Mouse (Mus musculus) left cerebral cortex, postnatal 25 days (tissue): ENCODE data around the gene Mettl13. TPM values are rescaled to one million over a fixed set of nuclear protein-coding genes. Genes with fewer than 3 reads are reported as not detected.

Experiments
- DNase-seq, 2 experiments: peaks; one replicate each; pipeline ENCODE4 v3.0.0; 2022; ENCODE audit warnings: low spot score in 2 of 2, mixed read lengths in 1 of 2
- intact Hi-C: fragments of 180-260 bp; cut with DNase I; formaldehyde crosslinking; loops from one replicate; pipeline ENCODE4 v1.15.1; 2025
- total RNA-seq, 2 experiments: library from RNA; stranded (reverse); gene quantifications; 2 replicates each; pipeline ENCODE4 v1.2.3; 2021

Mettl13 gene
- total RNA-seq, result 10 to 100 TPM; 10.5 to 10.7 TPM

DNA sequence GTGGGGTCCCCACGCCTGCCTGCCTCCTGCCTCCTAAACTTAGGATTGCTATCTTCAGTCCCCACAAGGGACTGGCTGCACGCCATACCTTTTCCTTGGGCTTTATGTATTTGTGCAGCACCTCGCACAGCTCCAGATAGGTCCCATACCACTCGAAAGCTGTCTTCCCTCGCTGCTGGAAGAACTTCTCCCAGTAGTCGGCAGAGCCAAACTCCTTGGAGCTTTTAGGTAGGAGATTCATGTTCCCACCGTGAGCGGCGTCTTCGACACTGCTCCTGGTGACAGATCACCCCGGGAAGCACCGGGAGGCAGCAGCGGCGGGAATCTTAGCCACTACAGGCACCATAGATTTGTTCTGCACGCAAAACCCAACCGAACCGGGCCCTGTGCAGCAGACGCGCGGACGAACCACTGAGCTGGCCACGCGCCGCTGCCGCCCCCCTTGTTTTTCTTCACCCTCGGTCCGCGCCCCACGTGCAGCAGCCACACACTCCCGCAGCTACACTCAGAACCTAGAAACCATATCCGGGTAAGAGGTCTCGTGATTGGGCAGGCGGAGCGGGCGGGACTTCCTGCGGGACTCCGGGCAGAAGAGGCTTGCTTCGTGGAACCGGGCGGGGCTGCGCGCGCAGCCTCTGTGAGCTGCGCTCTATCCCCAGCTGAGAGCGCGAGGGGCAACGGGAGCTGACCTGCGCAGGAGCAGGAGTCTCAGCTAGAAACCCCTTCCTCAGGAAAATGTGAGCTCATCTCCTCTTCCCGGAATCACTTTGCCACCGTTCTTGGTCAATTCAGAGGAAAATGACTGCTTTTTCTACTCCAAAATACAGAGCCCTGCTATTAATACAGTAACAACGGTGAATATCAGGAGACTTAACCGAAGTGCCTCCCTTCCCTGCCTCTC is at the start of gene Mettl13:
TSS of gene Mettl13 (minus strand) at position 536 of the 901 bp plus-strand sequence.
- peak; percentile 88 to 95 for DNase-seq
- intact Hi-C loops, result loop anchor here (1.0 to 5.0 kb wide), 4 partner anchors 22 to 192 kb away; partner anchors contain the start of genes Dnm3 and Vamp4

DNA sequence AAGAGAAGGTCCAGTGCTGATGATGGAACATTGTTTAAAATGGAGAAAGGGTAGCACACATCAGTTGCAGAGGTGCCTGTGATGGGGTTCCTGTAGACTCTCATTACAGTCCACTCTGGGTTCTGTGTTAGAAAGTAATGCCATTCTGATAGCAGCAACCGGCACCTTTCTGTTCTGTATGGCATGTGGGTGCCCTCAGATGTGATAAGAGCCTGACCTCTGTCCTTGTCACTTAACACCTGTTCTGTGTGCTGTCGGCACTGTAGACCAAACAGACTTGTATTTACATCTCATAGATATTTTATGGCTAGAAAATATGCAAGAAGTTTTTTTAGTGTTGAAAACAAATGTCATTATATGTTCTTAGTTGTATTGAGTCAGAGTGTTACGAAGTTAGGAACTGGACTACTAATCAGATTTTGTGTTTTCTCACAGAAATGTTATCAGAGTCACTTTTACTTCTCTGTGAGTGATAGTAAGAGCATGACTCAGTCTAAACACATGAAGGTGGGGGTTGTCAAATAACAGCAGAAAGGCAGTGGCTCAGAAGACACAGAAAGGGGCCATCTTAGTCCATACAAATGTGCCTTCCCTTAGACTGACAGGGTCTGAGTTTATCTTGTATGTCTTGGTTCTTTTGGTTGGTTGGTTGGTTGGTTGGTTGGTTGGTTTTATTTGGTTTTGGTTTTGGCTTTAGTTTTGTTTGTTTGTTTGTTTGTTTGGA is 49.2 kb upstream of the Mettl13 start:
- intact Hi-C loops, result no loop called here

DNA sequence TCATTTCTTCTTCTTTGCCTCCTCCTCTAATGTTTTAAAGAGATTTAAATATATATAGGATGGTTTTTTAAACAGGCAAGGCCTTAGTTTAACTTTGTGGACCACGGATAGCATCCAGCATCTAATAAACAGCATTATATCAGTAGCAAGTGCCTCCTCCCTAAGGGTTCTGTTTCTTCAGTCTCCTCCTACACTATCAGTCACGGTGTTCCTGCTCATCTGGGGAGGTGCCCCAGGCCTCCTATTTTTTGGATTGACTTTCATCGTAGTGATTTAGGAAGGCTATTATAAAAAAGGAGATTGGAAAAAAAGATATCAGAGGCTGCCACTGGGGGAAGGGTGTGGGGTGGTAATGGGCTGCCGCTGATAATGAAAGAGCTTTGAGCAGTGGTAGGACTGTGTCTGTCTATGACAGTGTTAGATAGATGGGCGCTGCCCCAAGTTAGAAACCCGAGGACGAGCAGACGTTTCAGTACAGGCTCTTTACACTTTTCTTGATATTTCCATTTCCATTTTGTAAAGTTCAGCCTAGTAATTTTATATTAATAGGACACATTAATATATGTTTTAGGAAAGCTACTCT is 42.2 kb upstream of the Mettl13 start:
- intact Hi-C loops, result no loop called here
- DNase-seq, result no peak

More for the DNA sequence above, 49.2 kb upstream of the Mettl13 start:
- no peak for DNase-seq

DNA sequence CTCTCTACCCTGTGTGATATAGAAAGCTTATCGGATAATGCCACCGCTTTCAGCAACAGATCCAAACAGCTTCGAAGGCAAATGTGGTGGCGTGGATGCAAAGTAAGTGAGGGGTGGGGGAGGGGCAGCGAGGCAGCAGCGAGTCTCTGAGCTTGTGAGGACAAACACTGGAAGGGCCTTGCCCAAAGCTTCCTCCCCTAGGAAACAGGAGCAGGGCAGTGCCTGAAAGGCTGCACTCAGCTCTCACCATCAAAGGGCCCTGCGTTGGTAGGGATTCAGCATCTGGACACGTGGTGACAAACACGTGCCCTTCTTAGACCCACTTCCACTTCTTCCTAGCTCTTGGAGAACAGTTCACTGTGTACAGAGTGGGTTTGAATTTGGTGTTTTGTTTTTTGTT is 41.1 kb upstream of the Mettl13 start:
- intact Hi-C loops, result loop anchor here (5.0 kb wide), 1 partner anchor 42 kb away; the partner anchor contains the start of gene Mettl13
- DNase-seq, result peak; percentile 16 to 27

DNA sequence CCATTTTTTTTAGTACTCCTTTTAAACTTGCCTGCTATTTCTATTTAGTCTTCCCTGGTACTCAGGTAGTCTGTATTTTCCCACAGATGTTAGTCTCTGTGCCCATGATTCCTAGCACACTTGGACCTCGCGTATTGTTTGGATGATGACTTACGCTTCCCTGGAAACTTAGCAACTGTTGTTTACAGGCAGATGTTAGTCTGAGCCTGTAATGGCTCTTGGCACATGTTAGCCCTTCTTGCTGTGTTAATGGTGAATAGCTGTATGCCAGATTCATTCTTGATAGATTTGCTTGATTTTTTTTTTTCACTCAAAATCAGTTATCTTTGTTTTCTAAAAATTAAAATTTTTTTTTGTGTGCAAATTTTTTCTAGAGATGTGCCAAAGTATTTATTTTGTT is 40.3 kb upstream of the Mettl13 start:
- intact Hi-C loops, result loop anchor here (5.0 kb wide), 1 partner anchor 41 kb away; the partner anchor contains the start of gene Mettl13
- no peak for DNase-seq

DNA sequence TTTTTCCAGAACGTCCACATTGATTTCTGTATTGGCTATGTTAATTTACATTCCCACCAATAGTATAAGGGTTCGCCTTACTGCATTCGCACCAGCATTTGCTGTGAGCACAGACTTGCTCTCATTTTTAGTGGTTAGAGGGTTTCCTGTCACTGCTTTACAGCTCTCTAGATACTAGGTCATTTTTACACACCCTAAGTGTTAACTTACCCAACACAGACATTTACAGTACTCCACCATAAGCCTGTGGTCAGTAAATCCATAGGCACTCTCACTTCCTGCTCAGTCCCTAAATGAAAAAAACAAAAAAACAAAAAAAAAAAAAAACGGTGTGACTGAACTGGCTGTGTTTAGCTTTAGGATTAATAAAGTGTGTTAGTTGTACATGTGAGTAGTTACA is 37.9 kb upstream of the Mettl13 start:
- intact Hi-C loops, result loop anchor here (5.0 kb wide), 1 partner anchor 39 kb away; the partner anchor contains the start of gene Mettl13

DNA sequence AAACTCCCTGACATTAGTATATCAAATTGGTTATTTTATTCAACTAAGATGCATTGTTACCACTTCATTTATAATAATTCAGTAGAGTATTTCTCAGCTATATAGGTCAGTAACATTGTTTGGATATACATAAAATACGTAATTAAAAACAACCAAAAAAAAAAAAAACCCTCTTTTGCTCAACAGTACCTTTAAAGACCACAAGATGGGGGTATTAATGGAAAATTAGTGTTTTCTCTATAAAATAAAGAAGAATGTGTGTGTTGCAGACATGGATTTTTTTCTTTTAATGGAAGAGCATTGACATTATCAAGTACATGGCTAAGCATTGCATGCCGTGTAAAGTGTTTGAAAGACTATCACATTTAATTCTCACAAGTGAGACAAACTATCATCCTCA is 34.5 kb upstream of the Mettl13 start:
- no peak for DNase-seq
- intact Hi-C loops, result no loop called here

More for the DNA sequence above, 37.9 kb upstream of the Mettl13 start:
- no peak for DNase-seq

DNA sequence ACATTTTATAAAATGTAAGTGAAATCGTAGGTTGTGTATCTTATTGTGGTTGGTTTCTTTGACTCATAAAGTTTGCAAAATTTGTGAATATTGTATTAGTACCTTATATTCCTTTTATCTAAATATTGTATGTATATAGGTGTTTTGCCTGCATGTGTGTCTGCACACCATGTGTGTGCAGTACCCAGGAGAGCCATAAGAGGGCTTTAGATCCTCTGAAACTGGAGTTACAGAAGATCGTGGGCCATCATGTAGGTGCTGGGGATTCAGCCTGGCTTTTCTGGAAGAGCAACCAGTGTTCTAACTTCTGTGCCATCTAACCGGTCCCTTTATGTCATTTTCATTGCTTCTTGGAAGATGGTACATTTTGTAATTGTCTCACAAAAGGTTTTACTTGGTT is 26.7 kb upstream of the Mettl13 start:
- DNase-seq, result no peak
- intact Hi-C loops, result no loop called here

DNA sequence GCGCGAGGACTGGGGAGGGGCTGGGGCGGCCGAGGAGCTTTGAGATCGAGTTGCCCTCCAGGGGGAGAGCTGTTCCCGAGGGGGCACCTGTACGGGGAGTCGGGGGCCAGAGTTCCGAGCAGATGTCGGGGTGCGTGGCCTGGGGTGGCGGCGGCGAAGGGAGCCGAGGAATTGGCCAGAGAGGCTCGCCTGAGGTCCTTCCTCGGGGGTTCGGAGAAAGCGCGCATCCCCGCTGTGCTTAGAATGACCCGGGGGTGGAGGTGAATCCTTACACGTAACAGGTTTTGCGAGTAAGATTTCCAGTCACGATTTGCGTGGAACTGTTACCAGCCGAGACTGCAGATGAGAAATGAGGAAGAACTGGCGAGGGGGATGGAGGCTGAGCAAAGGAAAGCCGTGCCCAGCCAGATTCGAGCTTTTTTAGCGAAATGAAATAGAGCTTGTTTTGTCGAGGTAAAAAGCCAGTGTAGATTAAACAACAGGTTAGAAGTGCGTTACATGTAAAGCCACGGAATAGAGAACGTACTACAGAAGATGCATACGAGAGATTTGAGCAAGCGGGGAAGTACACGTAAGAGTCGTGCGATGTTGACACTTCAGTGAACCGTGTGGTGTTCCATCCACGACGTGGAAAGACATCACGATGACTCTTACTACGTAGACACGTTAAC is 22.7 kb upstream of the Mettl13 start:
- DNase-seq, result peak; percentile 71 to 88
- intact Hi-C loops, result loop anchor here (1.0 kb wide), 1 partner anchor 23 kb away; the partner anchor contains the start of gene Mettl13

DNA sequence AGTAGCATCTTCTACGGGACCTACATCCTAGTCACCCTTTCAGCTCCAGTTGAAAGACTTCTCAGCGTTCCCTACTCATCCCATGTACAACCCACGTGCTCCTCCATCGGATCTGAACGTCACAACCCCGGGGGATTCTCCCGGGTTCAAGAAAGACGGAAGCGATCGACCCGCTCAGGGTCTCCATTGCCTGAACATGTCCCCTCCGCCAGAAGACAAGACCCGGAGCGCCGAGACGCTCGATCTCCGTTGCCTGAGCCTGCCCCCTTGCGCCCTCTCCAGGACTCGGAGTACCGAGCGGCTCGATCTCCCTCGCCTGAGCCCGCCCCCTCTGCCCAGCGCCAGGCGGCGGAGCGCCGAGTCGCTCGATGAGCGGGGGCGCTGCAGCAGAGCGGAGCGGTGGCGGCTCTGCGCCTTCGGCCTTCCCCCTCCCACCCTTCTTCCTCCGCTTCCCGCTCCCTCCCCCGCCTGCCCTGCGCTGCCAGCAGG is 22.0 kb upstream of the Mettl13 start, which contains the start of gene Vamp4:
TSS of gene Vamp4 (plus strand) at position 256 of the 489 bp plus-strand sequence.
- intact Hi-C loops, result loop anchor here (1.0 kb wide), 1 partner anchor 22 kb away; the partner anchor contains the start of gene Mettl13
- peak; percentile 92 for DNase-seq

DNA sequence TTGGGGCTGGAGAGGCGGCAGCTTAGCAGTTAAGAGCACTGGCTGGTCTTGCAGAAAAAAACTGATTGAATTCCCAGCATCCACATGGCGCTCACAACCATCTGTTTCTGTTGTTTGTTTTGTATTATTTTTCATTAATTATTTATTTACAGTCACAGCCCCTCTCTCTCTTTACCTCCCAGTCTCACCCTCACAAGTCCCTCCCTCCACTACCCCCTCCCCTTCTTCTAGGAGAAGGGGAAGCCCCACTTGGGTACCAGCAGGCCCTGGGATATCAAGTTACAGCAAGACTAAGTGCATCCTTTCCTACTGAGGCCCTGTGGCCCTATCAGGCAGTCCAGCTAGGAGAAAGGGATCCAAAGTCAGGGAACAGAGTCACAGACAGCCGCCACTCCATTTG is 19.0 kb upstream of the Mettl13 start:
- intact Hi-C loops, result no loop called here

DNA sequence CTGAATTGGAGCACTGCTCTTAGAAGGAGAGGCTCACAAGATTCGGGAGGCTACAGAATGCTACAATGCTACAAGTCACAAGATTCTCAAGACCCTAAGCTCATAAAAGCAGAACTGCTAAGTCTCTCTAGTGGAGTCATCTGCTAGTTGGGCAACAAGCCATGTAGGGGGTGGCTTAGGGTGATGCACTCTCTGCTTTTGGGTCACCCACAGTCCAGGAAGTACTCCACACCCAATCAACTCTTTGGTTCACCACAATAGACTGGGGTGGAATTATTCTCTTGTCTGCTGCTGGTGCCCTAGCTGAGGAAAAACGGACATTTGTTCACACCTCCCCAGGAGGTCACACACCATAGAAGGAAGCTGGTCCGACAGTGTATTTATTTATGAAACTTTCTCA is 16.6 kb upstream of the Mettl13 start:
- DNase-seq, result no peak
- intact Hi-C loops, result no loop called here

More for the DNA sequence above, 19.0 kb upstream of the Mettl13 start:
- no peak for DNase-seq

DNA sequence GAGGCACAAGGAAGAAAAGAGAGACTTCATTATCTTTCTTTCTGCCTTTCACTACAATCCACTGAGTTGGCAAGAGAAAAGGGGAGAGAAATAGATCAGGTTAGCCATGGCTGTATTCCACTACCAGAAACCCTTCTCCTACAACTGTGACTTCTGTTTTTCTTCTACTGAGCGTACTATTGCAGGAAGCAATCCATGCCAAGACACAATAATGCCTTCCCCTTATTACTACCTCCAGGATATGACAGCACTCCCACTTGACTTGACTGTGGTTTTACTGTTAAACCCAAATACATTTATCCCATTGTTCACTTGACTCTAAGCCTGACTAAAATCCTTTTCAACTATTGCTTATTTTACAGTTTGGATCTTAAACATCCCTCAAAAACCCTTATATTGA is 14.9 kb upstream of the Mettl13 start:
- intact Hi-C loops, result no loop called here
- DNase-seq, result no peak

DNA sequence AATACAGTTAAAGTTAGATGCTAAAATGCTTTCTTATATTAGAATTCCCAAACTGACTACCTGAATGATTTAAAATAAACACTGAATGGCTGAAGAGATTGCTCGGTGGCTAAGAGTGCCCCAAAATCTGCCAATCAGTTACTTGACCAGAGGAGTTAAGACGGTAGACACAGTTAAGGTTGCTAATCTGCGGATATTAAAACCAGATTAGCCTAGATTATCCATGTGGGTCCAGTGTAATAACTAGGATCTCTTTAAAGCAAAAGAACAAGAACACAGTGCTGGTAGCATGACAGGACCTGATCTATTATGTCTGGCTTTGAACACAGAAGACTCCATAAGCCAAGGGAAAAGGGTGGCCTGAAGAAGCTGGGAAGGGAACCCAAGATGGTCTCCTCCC is 5.8 kb upstream of the Mettl13 start:
- DNase-seq, result no peak
- intact Hi-C loops, result no loop called here

DNA sequence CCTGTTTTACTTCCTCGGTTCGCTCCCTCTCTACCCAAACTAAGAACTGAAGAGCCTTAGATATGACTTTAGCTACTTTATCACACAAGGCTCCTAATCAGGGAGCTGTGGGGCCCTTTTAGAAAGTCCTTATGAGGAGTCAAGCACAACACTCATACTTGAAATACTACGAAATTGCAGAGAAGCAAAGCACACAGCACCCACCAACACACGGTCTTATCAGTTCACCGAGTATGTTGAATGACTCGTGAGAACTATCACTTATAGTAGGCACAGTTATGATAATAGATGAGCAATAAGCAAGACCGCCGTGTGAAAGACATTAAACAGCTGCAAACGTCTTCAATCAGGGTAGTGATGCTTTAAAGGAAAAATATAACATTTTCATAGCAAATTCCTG is 4.6 kb upstream of the Mettl13 start:
- DNase-seq, result no peak

DNA sequence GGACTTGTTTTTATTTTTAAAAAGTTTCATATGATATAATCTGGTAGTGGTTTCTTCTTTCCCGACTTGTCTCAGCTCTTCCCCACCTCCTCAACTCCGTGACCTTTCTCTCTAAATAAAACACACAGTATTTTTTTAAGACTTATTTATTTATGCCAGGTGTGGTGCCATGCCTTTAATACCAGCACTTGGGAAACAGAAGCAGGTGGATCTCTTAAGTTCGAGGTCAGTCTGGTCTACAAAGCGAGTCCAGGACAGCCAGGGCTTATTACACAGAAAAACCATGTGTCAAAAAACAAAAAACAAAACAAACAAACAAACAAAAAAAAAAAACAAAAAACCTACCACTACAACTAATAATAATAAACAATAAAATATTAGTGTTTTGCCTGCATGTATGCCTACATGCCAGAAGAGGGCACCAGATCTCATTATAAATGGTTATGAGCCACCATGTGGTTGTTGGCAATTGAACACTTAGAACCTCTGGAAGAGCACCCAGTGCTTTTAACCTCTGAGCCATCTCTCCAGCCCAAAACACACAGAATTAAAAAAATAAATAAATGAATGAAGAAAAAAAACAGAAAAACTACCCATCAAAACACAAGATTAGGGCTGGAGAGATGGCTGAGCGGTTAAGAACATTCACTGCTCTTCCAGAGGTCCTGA is 1.4 kb upstream of the Mettl13 start:
- intact Hi-C loops, result loop anchor here (1.0 to 5.0 kb wide), 3 partner anchors 38 to 116 kb away; partner anchors contain the start of gene Dnm3
- no peak for DNase-seq

More for the DNA sequence above, 4.6 kb upstream of the Mettl13 start:
- intact Hi-C loops, result no loop called here

DNA sequence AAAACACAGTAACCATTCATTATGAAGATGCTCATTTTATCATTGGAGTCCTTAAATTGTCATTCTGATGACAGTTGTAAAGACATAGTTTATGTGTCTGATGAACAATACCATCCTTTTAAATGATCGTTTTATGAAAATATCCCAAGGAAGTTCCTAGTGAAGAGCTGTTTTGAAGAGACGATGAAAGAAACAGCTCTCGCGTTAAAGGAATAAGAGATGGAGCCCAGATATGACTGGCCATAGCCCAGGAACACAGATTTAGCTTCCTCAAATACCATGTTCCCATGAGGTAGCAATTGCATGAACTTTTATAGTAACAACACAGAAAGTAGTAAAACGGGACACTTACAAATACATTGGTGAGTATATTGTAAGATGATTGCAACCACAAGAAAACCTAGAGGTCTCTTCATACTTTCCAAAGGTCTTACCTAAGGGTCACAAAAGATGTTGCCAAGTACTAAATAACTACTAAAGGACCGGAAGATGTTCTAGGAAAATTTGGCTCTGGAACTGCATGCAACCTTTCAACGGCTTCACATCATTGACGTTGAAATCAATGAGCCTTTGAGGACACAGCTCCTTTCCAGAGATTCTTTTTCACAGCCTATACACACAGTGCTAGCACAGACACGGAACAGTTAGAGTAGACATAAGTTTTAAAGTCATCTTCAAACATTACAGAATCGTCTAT is 714 bp upstream of the Mettl13 start:
- intact Hi-C loops, result loop anchor here (1.0 to 5.0 kb wide), 5 partner anchors 21 to 193 kb away; partner anchors contain the start of genes Dnm3 and Vamp4
- DNase-seq, result no peak

DNA sequence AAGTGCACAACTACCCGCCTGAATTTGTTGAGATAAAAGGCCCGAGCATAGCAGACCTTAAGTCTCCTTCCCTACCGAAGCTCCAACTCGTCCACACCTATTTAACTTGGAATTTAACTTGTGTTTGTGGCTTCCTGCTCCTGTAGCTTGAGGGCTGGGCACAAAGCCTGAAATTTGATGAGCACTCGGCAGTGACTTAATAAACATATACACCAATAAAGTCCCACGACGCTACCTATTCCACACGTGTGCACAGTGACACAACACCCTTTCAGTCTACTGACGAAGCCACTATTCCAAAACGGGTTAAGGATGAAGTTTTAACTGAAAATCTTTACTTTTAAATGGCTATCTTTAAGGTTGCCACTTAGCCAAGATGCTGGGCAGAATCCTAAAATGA is 744 bp downstream of the Mettl13 start:
- no peak for DNase-seq
- intact Hi-C loops, result loop anchor here (1.0 to 5.0 kb wide), 4 partner anchors 23 to 191 kb away; partner anchors contain the start of genes Dnm3 and Vamp4
